Mouse (Mus musculus) limb, embryonic 10.5 days (tissue): ENCODE measurements at regions not wholly inside any gene's neighbourhood (a gene's known extent, or its start where the extent isn't known, plus 50 kb on each side); places are given as distances from the start of the nearest gene placed in this dataset.

Experiments
- DNase-seq: peaks from one replicate; pipeline ENCODE4 v3.0.0-alpha.2; 2017; ENCODE audit warnings: low spot score
- H3K27ac ChIP-seq: fragments of 300-500 bp; sonication (generic); 2 replicates; pipeline ENCODE4 v1.5.1; 2016; ENCODE audit warnings: mild to moderate bottlenecking
- H3K27me3 ChIP-seq: fragments of 300-500 bp; sonication (generic); 2 replicates; pipeline ENCODE4 v1.6.1; 2016; ENCODE audit warnings: low read depth, mild to moderate bottlenecking; ENCODE audit not compliant: poor library complexity, severe bottlenecking
- H3K36me3 ChIP-seq: fragments of 300-500 bp; sonication (generic); 2 replicates; pipeline ENCODE4 v1.6.1; 2016; ENCODE audit warnings: mild to moderate bottlenecking, moderate library complexity
- H3K4me1 ChIP-seq: fragments of 300-500 bp; sonication (generic); 2 replicates; pipeline ENCODE4 v1.6.1; 2016
- H3K4me3 ChIP-seq: fragments of 300-500 bp; sonication (generic); 2 replicates; pipeline ENCODE4 v1.5.1; 2016; ENCODE audit warnings: mild to moderate bottlenecking, moderate library complexity
- H3K9me3 ChIP-seq: fragments of 300-500 bp; sonication (generic); replicated peaks from 2 replicates; pipeline ENCODE4 v1.6.1; 2016; ENCODE audit warnings: mild to moderate bottlenecking
- WGBS: fragments of 180-500 bp; shearing (Covaris S2); methylation state at CpG from one replicate; pipeline ENCODE4 v1.1.7; 2016; 5-methylcytosine and 5-hydroxymethylcytosine counted together

DNA sequence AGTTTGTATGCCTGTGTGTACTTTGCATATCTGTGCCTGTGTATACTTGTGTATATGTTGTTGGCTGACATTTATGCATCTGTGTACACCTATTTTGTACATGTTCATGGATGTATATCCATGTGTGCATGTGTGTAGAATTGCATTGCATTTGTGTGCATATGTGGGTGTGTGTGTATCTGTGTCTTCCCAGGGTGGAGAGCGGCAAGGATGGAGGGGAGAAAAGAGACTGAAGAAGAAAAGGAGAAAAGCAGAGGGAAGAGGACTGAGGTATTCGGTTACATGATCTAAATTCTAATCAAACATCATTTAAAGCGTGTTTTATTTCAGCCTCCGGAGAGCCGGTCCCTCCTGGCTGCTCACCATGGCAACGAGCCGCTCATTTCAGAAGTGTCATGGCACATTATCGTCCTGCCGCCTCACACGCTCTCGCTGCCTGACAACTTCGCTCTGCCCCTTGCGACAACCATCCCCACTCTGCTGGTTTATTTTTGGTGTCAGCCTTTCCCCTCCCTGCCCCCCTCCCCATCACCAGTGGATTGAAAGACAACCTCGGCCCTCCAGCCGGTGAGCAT lies 58.6 kb downstream of the Mrm1 start:
- Histone ChIP-seq H3K27ac (no peak overlapping the region), H3K36me3 (no peaks in the 10 kb centered on the region), H3K4me1 (peaks cover 26% of the 10 kb centered on the region), H3K4me3 (no peak overlapping the region; the same call in 1 of the 2 replicates), H3K27me3 (peaks cover 75% of the 10 kb centered on the region), H3K9me3 (no peaks in the 10 kb centered on the region)
- no peak for DNase-seq
- 45% methylated on average over 15 of the region's 15 CpGs for WGBS

DNA sequence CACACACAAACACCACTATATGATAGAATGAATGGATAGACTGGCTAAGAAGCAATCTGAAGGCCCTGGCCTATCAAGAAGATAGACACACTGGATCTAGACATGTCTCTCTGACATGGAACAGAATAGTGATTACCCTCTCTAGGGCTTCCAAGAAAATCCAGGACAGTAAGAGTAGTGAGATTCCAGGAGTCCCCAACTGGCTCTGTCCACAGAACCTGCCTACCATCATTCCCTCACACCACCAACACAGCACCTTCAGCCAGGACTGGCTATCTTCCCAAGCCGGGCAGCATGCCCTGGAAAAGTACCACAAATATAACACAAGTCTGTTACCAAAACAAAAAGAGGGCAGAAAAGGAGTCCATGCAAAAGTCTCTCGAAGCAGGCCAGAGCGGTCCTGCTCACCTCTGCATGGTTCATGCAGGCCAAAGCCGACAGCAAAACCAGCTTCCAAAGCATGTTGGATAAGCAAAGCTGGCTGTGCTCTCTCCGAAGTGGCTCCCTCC lies 59.8 kb downstream of the Mrm1 start:
- Histone ChIP-seq H3K27ac (no peak overlapping the region), H3K27me3 (peaks cover 64% of the 10 kb centered on the region), H3K4me3 (no peak overlapping the region), H3K9me3 (no peaks in the 10 kb centered on the region), H3K4me1 (peaks cover 17% of the 10 kb centered on the region), H3K36me3 (no peaks in the 10 kb centered on the region)
- DNase-seq, result no peak
- WGBS, result 81% methylated on average over 5 of the region's 5 CpGs

DNA sequence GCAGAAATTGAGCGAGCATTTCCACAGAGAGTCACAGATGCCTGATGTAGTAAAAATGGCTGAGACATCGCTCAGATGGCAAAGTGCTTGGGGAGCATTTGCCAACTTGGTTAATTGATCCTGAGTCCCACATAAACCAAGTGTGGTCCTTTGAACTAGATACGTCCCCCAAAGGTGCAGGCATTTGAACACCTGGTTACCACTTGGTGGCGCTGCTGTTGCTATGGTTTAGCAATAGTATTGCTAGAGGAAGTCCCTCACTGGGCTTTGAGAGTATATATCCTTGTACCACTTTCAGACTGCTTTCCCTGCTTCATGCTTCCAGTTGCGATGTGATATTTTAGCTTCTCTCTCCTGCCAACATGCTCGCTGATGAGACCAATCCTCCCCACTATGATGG lies 67.3 kb downstream of the Mrm1 start:
- 76% methylated on average over 6 of the region's 6 CpGs for WGBS
- no peaks in the 10 kb centered on the region for H3K9me3 ChIP-seq
- no peak for DNase-seq
- no peaks in the 10 kb centered on the region for H3K36me3 ChIP-seq
- H3K4me1 ChIP-seq, result peaks cover 18% of the 10 kb centered on the region
- peaks cover 8% of the 10 kb centered on the region; the same call in 1 of the 2 replicates for H3K27me3 ChIP-seq
- no peak overlapping the region for H3K4me3 ChIP-seq
- H3K27ac ChIP-seq, result no peak overlapping the region

DNA sequence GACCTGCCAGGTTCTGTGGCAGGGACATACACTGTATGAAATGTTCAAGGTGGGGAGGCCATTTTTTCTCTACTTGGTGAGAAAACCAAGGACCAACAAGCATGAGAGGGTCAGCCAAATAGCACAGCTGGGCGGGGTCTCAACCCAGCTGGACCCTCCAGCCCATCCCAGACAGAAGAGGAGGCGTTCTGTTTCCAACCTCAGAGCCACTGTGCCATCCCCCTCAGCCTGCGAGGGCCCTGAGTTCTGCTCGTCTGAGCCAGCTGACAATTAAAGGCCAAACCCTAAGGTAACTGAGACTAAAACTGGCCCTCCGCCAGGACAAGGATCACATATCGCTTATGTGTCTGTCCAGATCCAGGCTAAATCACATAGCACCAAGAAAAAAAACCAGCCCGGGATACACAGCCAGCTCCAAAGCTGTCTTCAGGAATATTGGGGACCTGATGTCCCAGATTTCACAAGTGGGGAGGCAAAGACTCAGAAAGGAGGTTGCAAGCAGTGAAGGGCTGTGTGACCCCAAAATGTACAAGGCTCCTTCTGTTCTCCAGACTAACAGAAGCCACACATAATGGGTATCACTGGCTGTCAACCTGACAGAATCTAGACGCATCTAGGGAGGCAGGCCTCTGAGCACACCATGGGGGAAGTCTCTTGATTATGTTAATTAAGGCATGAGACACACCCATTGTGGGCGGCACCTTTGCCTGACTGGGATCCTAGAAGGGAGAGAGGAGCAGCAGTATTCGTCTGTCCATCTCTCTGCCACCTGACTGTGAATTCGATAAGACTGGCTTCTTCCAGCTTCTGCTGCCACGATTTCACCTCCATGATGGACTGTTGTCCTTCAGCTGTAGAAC lies 69.6 kb downstream of the Mrm1 start:
- Histone ChIP-seq H3K4me3 (no peak overlapping the region), H3K27ac (no peak overlapping the region), H3K4me1 (peaks cover 29% of the 10 kb centered on the region), H3K9me3 (no peaks in the 10 kb centered on the region), H3K36me3 (no peaks in the 10 kb centered on the region), H3K27me3 (peaks cover 4% of the 10 kb centered on the region; the same call in 1 of the 2 replicates)
- 45% methylated on average over 12 of the region's 12 CpGs for WGBS
- DNase-seq, result no peak

DNA sequence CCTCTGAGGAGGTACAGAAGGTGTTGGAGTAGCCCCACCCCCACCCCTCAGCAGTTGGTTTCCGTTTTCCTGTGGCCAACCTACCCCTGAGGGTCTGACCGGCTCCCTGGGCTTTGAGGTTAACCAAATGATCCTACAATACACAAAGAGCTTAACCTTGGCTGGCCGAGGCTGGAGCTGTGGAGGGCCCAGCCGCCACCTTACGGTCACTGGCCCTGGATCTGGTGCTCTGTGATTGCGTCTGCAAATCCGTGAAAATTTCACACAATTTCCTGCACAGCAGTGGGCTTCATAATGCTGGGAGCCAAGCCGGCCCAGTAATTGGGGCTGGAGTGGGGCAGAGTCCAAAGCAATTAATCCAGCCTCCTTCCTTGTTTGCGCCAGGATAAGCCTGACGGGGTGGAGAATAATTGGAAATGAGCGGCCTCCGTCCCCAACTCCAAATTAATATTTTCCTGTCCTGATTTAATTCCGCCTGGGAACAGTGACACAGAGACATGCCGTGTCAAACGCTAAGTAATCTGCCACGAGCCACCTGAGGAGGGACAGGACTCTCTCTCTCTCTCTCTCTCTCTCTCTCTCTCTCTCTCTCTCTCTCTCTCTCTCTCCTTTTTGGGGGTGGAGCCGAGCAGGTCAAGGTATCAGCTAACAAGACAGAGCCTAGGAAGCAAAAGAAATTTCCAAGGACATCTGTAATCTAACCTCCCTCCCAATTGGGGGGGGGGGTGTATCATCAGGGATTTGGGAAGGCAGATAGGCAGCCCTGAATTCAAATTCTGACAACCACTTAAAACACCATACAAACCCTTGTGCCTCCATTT lies 80.3 kb downstream of the Mrm1 start:
- no peaks in the 10 kb centered on the region for H3K36me3 ChIP-seq
- no peaks in the 10 kb centered on the region for H3K27me3 ChIP-seq
- WGBS, result 11% methylated on average over 17 of the region's 17 CpGs
- H3K9me3 ChIP-seq, result no peaks in the 10 kb centered on the region
- peak overlapping the region; percentile 23; the same call in 1 of the 2 replicates for H3K4me3 ChIP-seq
- H3K4me1 ChIP-seq, result peaks cover 41% of the 10 kb centered on the region
- peak; percentile 54 for DNase-seq
- H3K27ac ChIP-seq, result peak overlapping the region; percentile 80

DNA sequence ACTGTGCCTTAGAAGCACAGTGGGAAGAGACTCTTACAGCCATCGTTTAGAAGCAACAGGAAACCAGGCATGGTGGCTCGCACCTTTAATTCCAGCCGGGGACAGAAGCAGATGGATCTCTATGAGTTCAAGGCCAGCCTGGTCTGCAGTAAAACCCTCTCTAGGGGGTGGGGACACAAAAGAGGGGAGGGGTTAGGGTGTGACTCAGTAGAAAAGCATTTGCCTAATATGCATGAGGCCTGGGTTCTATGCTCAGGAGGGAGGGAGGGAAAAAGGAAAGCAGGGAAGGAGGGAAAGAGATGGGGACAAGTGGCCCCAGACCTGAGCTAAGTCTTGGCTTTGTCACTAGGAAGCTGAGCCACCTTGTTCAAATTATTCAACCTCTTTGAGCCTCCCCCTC lies 81.2 kb downstream of the Mrm1 start:
- Histone ChIP-seq H3K9me3 (no peaks in the 10 kb centered on the region), H3K27ac (peak overlapping the region; percentile 80), H3K4me1 (peaks cover 41% of the 10 kb centered on the region), H3K4me3 (0 out of 2 replicates have a peak overlapping the region, but pooled peaks have one; percentile 23), H3K36me3 (no peaks in the 10 kb centered on the region), H3K27me3 (no peaks in the 10 kb centered on the region)
- DNase-seq, result no peak
- WGBS, result 45% methylated on average over 3 of the region's 3 CpGs

DNA sequence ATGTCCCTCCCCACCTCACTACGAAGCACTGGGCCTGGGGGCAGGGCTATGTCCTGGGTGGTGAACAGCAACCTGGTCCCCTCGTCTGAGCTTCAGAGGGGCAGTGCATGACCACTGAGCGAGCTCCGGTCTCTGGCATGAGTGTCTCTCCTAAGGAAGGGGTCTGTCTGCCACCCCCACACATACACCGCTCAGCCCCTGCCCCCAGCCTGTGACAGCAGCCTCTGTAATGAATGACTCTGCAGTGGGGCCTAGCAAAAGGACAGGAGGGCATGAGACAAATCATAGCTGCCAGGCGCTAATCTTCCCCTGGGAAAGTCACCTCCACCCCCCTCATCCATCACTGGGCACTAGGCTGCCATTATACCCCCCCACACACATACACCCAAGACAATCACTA lies 87.4 kb downstream of the Mrm1 start:
- WGBS, result 69% methylated on average over 6 of the region's 6 CpGs
- no peak for DNase-seq
- Histone ChIP-seq H3K4me1 (peaks cover 30% of the 10 kb centered on the region), H3K9me3 (no peaks in the 10 kb centered on the region), H3K4me3 (no peak overlapping the region), H3K27ac (no peak overlapping the region), H3K36me3 (no peaks in the 10 kb centered on the region), H3K27me3 (peaks cover 10% of the 10 kb centered on the region; the same call in 1 of the 2 replicates)

DNA sequence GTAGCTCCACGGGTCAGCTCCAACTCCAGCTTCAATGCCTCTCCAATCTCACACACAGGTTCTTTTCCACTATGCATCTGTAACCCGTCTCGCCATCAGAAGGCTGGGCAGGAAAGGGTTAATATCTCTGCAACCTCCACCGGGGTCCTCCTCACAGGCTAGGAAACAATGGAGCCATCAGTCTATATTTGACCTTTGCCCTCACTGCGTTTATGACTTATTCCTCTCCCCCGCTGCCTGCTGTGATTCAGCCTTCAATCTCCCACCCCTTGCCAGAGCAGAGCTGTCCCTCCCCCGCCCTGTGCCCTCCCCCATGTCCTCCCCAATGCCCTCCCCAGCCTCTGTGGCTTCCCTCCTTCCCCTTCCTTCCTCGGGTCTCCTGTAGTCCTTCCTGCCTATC lies 89.1 kb downstream of the Mrm1 start:
- no peaks in the 10 kb centered on the region for H3K9me3 ChIP-seq
- 40% methylated on average over 8 of the region's 8 CpGs for WGBS
- no peak overlapping the region for H3K4me3 ChIP-seq
- H3K4me1 ChIP-seq, result peaks cover 32% of the 10 kb centered on the region
- H3K36me3 ChIP-seq, result no peaks in the 10 kb centered on the region
- H3K27ac ChIP-seq, result no peak overlapping the region
- peaks cover 16% of the 10 kb centered on the region for H3K27me3 ChIP-seq
- DNase-seq, result no peak

DNA sequence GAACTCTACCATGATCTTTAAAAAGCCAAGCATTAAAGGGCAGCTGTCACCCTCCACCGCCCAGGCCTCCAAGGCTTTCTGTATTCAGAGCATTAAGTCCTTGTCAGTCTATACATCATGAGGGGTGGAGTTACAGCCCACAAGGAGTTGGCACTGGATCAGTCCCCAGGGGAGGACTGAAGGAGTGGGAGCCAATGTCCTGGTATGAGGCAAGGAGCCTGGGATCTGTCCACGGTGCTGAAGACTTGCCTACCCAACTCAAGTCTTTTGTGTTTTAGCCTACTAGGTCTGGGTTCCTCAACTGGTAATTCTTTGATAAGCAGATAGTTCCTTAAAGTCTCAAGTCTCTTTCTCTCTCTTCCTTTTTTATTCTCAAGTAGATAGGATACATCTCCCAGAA lies 90.1 kb downstream of the Mrm1 start:
- DNase-seq, result peak; percentile 81

DNA sequence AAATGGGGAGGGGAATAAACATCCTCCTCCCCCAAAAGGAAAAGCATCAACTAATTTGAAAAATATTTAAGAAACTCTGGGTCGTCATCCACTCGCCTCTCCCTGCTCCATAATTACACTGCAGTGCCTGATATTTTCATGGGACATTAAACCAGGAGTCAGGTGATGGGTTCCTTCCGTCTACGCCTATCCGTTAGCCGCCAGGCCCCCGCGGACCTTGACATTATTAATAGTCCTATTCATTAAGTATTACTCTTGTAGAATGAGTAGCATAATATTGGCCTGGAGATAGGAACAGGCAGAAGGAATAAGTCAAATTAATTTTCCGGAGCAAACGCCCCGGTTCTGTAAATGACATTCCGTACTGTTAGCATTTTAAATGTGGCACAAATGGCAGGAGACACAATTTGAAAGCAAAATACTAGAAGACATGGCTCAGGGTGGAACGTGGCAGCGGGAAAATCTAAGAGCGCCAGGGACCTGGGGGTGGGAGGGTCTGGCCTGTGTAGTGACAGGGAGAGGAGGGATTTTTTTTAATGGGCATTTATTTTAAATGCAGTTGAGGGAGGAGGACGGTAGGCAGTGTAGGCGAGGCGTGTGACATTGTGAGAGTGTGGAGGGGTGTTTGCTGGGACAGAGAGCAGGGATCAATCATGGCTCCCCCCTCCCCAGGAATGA lies 93.2 kb downstream of the Mrm1 start:
- Histone ChIP-seq H3K4me1 (peaks cover 18% of the 10 kb centered on the region; the same call in 1 of the 2 replicates), H3K4me3 (no peak overlapping the region), H3K36me3 (no peaks in the 10 kb centered on the region), H3K27me3 (peaks cover 40% of the 10 kb centered on the region), H3K9me3 (no peaks in the 10 kb centered on the region), H3K27ac (no peak overlapping the region)
- 79% methylated on average over 18 of the region's 18 CpGs for WGBS
- DNase-seq, result no peak

More for the DNA sequence above, 90.1 kb downstream of the Mrm1 start:
- Histone ChIP-seq H3K4me3 (no peak overlapping the region), H3K27ac (no peak overlapping the region), H3K27me3 (peaks cover 26% of the 10 kb centered on the region), H3K36me3 (no peaks in the 10 kb centered on the region), H3K4me1 (peaks cover 23% of the 10 kb centered on the region), H3K9me3 (no peaks in the 10 kb centered on the region)
- 15% methylated on average over 2 of the region's 2 CpGs for WGBS

DNA sequence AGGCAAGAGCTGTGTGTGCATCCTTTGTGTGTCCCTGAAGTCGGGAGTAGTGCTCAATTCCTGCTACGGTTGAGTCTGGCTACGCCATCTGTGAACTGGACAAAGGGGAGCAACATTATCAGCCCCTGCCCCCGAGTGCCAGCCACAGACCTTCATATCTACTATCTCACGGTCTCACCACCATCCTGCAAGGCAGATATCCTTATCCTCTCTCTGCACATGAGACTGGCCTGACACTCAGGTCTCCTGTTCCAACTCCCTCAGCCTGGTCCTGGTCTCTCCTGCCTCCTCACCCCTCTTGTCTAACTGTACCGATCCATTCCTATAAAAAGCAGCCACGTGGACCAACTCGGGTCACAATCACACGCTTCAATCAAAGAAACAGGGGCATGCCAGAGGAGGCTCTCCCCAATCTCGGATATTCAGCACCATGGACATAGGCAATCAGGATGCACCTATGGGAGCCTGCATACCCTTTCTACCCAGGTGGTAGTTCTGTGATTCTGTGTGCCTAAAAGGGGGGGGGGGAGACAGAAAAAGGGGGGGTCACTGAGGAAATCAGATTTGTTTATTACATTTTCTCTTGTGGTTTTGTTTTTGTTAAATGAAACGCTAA lies 94.0 kb downstream of the Mrm1 start:
- Histone ChIP-seq H3K9me3 (no peaks in the 10 kb centered on the region), H3K4me1 (peaks cover 10% of the 10 kb centered on the region; the same call in 1 of the 2 replicates), H3K36me3 (no peaks in the 10 kb centered on the region), H3K27me3 (peaks cover 40% of the 10 kb centered on the region), H3K27ac (no peak overlapping the region), H3K4me3 (no peak overlapping the region)
- 59% methylated on average over 11 of the region's 11 CpGs for WGBS
- no peak for DNase-seq

DNA sequence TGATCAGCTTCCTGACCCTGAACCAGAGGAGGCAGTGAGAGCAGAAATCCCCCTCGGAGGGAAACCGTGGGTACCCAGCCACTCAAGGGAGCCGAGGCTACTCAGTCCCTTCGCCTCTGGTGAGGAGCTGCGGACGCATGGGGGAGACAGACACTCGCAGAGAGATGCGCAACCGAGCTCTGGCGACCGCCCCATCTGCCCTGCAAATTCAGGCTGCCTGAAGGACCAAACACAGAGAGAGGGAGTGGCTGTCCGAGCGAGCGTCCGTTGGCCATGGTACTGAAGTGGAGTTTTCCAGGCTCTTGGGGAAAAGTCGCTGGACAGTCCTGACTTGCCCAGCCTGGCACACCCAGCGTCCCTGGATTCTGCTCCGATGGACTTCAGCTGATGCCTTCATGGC lies 95.2 kb downstream of the Mrm1 start:
- no peaks in the 10 kb centered on the region for H3K9me3 ChIP-seq
- peaks cover 40% of the 10 kb centered on the region for H3K27me3 ChIP-seq
- H3K4me1 ChIP-seq, result 0 out of 2 replicates have a peak, but pooled peaks cover 6% of the 10 kb centered on the region
- no peak overlapping the region for H3K4me3 ChIP-seq
- 5% methylated on average over 18 of the region's 18 CpGs for WGBS
- H3K36me3 ChIP-seq, result no peaks in the 10 kb centered on the region
- H3K27ac ChIP-seq, result no peak overlapping the region
- DNase-seq, result peak; percentile 60
